Mouse (Mus musculus): ENCODE data around the gene Mbnl1. TPM values are rescaled to one million over a fixed set of nuclear protein-coding genes. Genes with fewer than 3 reads are reported as not detected.
"Not testable (repeated sequence)": the region's sequence is repeated elsewhere in the genome, so short reads cannot be mapped to it uniquely, and the experiment has no call there.

The Mbnl1 gene
- polyA plus RNA-seq (2015; fragmentation: Nextera tagmentation; extraction: Ambion mirVana), result 99.5 and 101 TPM in 2 replicates

GRCm38 (mm10) chr3:60472681-60473177 lies at the start of gene Mbnl1:
Mbnl1 (plus strand) TSS chr3:60472830.
- 68% methylated on average over 5 of the region's 5 CpGs for WGBS
- H3K9ac ChIP-seq, result no peak within 1 kb of the TSS
- no peaks in the 10 kb centered on the region for H3K9me3 ChIP-seq
- ATAC-seq (ENCODE audit: insufficient number of reproducible peaks, insufficient read depth, low FRiP score, low TSS enrichment, low read depth), result no peak
- no peak within 1 kb of the TSS for H3K4me2 ChIP-seq
- no peaks in the 10 kb centered on the region for H3K36me3 ChIP-seq
- H3K4me3 ChIP-seq, result no peak within 1 kb of the TSS
- H3K27ac ChIP-seq, result no peak within 1 kb of the TSS
- H3K27me3 ChIP-seq, result no peaks in the 10 kb centered on the region
- no peaks in the 10 kb centered on the region for H3K4me1 ChIP-seq

GRCm38 (mm10) chr3:60424148-60424547 lies 48.5 kb upstream of the Mbnl1 start:
- no peak overlapping the region for H3K4me2 ChIP-seq
- H3K36me3 ChIP-seq, result no peaks in the 10 kb centered on the region
- H3K4me3 ChIP-seq, result no peak overlapping the region
- no peak overlapping the region for H3K9ac ChIP-seq
- no peaks in the 10 kb centered on the region for H3K9me3 ChIP-seq
- no peaks in the 10 kb centered on the region for H3K27me3 ChIP-seq
- no peak for ATAC-seq (ENCODE audit: insufficient number of reproducible peaks, insufficient read depth, low FRiP score, low TSS enrichment, low read depth)
- WGBS, result 54% methylated on average over 1 of the region's 1 CpGs
- no peak overlapping the region for H3K27ac ChIP-seq
- H3K4me1 ChIP-seq, result no peaks in the 10 kb centered on the region

GRCm38 (mm10) chr3:60429049-60429448 lies 43.6 kb upstream of the Mbnl1 start:
- no peaks in the 10 kb centered on the region for H3K4me1 ChIP-seq
- no peak for ATAC-seq (ENCODE audit: insufficient number of reproducible peaks, insufficient read depth, low FRiP score, low TSS enrichment, low read depth)
- 93% methylated on average over 5 of the region's 5 CpGs for WGBS
- no peaks in the 10 kb centered on the region for H3K27me3 ChIP-seq
- no peak overlapping the region for H3K4me2 ChIP-seq
- no peak overlapping the region for H3K27ac ChIP-seq
- H3K4me3 ChIP-seq, result no peak overlapping the region
- no peaks in the 10 kb centered on the region for H3K36me3 ChIP-seq
- no peak overlapping the region for H3K9ac ChIP-seq
- H3K9me3 ChIP-seq, result no peaks in the 10 kb centered on the region

GRCm38 (mm10) chr3:60437254-60437653 lies 35.4 kb upstream of the Mbnl1 start:
- H3K9ac ChIP-seq, result no peak overlapping the region
- H3K27ac ChIP-seq, result no peak overlapping the region
- no peaks in the 10 kb centered on the region for H3K36me3 ChIP-seq
- H3K9me3 ChIP-seq, result no peaks in the 10 kb centered on the region
- ATAC-seq (ENCODE audit: insufficient number of reproducible peaks, insufficient read depth, low FRiP score, low TSS enrichment, low read depth), result no peak
- H3K4me3 ChIP-seq, result no peak overlapping the region
- no peaks in the 10 kb centered on the region for H3K27me3 ChIP-seq
- H3K4me2 ChIP-seq, result no peak overlapping the region
- H3K4me1 ChIP-seq, result no peaks in the 10 kb centered on the region

- no peak for ATAC-seq (ENCODE audit: insufficient number of reproducible peaks, insufficient read depth, low FRiP score, low TSS enrichment, low read depth)
- 74% methylated on average over 1 of the region's 1 CpGs for WGBS
- Histone ChIP-seq H3K4me1 (no peaks in the 10 kb centered on the region), H3K36me3 (no peaks in the 10 kb centered on the region), H3K9me3 (no peaks in the 10 kb centered on the region), H3K4me3 (no peak overlapping the region), H3K27me3 (no peaks in the 10 kb centered on the region), H3K9ac (no peak overlapping the region), H3K27ac (no peak overlapping the region), H3K4me2 (no peak overlapping the region)
Measured at GRCm38 (mm10) chr3:60437678-60438232, 34.9 kb upstream of the Mbnl1 start.

- no peaks in the 10 kb centered on the region for H3K4me1 ChIP-seq
- H3K36me3 ChIP-seq, result no peaks in the 10 kb centered on the region
- no peak overlapping the region for H3K27ac ChIP-seq
- no peak for ATAC-seq (ENCODE audit: insufficient number of reproducible peaks, insufficient read depth, low FRiP score, low TSS enrichment, low read depth)
- no peak overlapping the region for H3K4me3 ChIP-seq
- H3K9ac ChIP-seq, result no peak overlapping the region
- no peak overlapping the region for H3K4me2 ChIP-seq
- H3K27me3 ChIP-seq, result no peaks in the 10 kb centered on the region
- H3K9me3 ChIP-seq, result no peaks in the 10 kb centered on the region
- 86% methylated on average over 1 of the region's 1 CpGs for WGBS
Measured at GRCm38 (mm10) chr3:60438715-60439114, 33.9 kb upstream of the Mbnl1 start.

GRCm38 (mm10) chr3:60461828-60462521 lies 10.7 kb upstream of the Mbnl1 start:
- Histone ChIP-seq H3K9me3 (no peaks in the 10 kb centered on the region), H3K4me1 (no peaks in the 10 kb centered on the region), H3K9ac (no peak overlapping the region), H3K4me3 (no peak overlapping the region), H3K27ac (no peak overlapping the region), H3K4me2 (no peak overlapping the region), H3K27me3 (no peaks in the 10 kb centered on the region), H3K36me3 (no peaks in the 10 kb centered on the region)
- no peak for ATAC-seq (ENCODE audit: insufficient number of reproducible peaks, insufficient read depth, low FRiP score, low TSS enrichment, low read depth)
- WGBS, result 82% methylated on average over 6 of the region's 6 CpGs

- not testable (repeated sequence) for H3K9me3 ChIP-seq; ATAC-seq (ENCODE audit: insufficient number of reproducible peaks, insufficient read depth, low FRiP score, low TSS enrichment, low read depth); H3K9ac ChIP-seq; H3K27ac ChIP-seq; H3K4me3 ChIP-seq; H3K27me3 ChIP-seq; H3K4me1 ChIP-seq; H3K36me3 ChIP-seq; H3K4me2 ChIP-seq
- 75% methylated on average over 2 of the region's 3 CpGs for WGBS
Measured at GRCm38 (mm10) chr3:60468667-60469066, 4.0 kb upstream of the Mbnl1 start.

GRCm38 (mm10) chr3:60469170-60469805 lies 3.3 kb upstream of the Mbnl1 start:
- not testable (repeated sequence) for H3K9ac ChIP-seq; H3K27ac ChIP-seq; H3K4me3 ChIP-seq; H3K27me3 ChIP-seq; H3K4me2 ChIP-seq; H3K36me3 ChIP-seq; H3K9me3 ChIP-seq; H3K4me1 ChIP-seq; ATAC-seq (ENCODE audit: insufficient number of reproducible peaks, insufficient read depth, low FRiP score, low TSS enrichment, low read depth)
- WGBS, result 78% methylated on average over 2 of the region's 3 CpGs

- no peaks in the 10 kb centered on the region for H3K27me3 ChIP-seq
- no peaks in the 10 kb centered on the region for H3K4me1 ChIP-seq
- no peaks in the 10 kb centered on the region for H3K9me3 ChIP-seq
- no peak overlapping the region for H3K4me3 ChIP-seq
- no peak for ATAC-seq (ENCODE audit: insufficient number of reproducible peaks, insufficient read depth, low FRiP score, low TSS enrichment, low read depth)
- no peak overlapping the region for H3K4me2 ChIP-seq
- H3K36me3 ChIP-seq, result no peaks in the 10 kb centered on the region
- no peak overlapping the region for H3K27ac ChIP-seq
- WGBS, result 85% methylated on average over 2 of the region's 2 CpGs
- H3K9ac ChIP-seq, result no peak overlapping the region
Measured at GRCm38 (mm10) chr3:60472011-60472680, 484 bp upstream of the Mbnl1 start.

- 90% methylated on average over 11 of the region's 11 CpGs for WGBS
- no peaks in the 10 kb centered on the region for H3K4me1 ChIP-seq
- ATAC-seq (ENCODE audit: insufficient number of reproducible peaks, insufficient read depth, low FRiP score, low TSS enrichment, low read depth), result no peak
Measured at GRCm38 (mm10) chr3:60473861-60474653, 1.4 kb downstream of the Mbnl1 start.

More at GRCm38 (mm10) chr3:60473861-60474653, 1.4 kb downstream of the Mbnl1 start:
- Histone ChIP-seq H3K9me3 (no peaks in the 10 kb centered on the region), H3K4me3 (no peak overlapping the region), H3K36me3 (no peaks in the 10 kb centered on the region), H3K27me3 (no peaks in the 10 kb centered on the region), H3K27ac (no peak overlapping the region), H3K4me2 (no peak overlapping the region), H3K9ac (no peak overlapping the region)

Measured in embryonic facial prominence, embryonic 13.5 days (tissue).